Mouse (Mus musculus): ENCODE data around the gene Map3k9.

- no peak for TF ChIP-seq CTCF (conservative IDR thresholded peaks at IDR 0.05; ENCODE audit: low read length)
- no peak for TF ChIP-seq NANOG (IDR thresholded peaks at IDR 0.05; ENCODE audit: borderline replicate concordance, low read length)
- TF ChIP-seq POU5F1 (IDR thresholded peaks at IDR 0.05; ENCODE audit: borderline replicate concordance, low read length): no peak
These were observed 2.3 kb upstream of the Map3k9 start for GRCm38 (mm10) chr12:81783301-81783700.

Measured in E14TG2a.4 (cell line).